Mouse (Mus musculus) olfactory bulb, adult 2 months (tissue): Measurements from ENCODE around the gene Gm3415.
"Not testable (repeated sequence)": the region's sequence is repeated elsewhere in the genome, so short reads cannot be mapped to it uniquely, and the experiment has no call there.

ENCODE experiments used
- CTCF ChIP-seq: fragments of 200-500 bp; IDR thresholded peaks from 2 replicates; pipeline ENCODE4 v1.5.1; 2012; ENCODE audit warnings: low read depth, mild to moderate bottlenecking, low read length, moderate library complexity; ENCODE audit not compliant: insufficient read depth
- POLR2A ChIP-seq: fragments of 200-500 bp; IDR thresholded peaks from 2 replicates; pipeline ENCODE4 v1.6.1; 2012; ENCODE audit warnings: mild to moderate bottlenecking, low read depth, low read length, moderate library complexity; ENCODE audit not compliant: insufficient read depth

DNA sequence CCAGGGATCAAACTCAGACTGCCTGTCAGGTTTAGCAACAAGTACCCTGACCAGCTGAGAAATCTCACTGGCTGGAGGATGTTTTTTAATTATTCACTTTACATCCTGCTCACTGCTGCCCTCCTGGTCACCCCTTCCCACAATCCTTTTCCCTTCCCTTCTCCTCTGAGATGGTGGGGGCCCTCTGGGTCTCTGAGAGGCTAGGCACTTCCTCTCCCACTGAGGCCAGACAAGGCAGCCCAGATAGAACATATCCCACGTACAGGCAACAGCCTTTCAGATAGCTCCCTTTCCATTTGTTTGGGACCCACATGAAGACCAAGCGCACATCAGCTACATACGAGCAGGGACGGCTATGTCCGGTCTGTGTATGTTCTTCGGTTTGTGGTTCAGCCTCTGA, 14.2 kb downstream of the Gm3415 start:
- not testable (repeated sequence) for TF ChIP-seq POLR2A, CTCF
